Mouse (Mus musculus) erythroblast, embryonic 14.5 days (primary cell): ENCODE results near the gene Rnase10. TPM values are rescaled to one million over a fixed set of nuclear protein-coding genes. Genes with fewer than 3 reads are reported as not detected.
"Not testable (repeated sequence)": the region's sequence is repeated elsewhere in the genome, so short reads cannot be mapped to it uniquely, and the experiment has no call there.

Source experiments
- H3K27me3 ChIP-seq: 2 replicates; pipeline ENCODE4 v1.6.1; 2012; ENCODE audit warnings: inconsistent platforms; ENCODE audit not compliant: control insufficient read depth
- H3K36me3 ChIP-seq: 2 replicates; pipeline ENCODE4 v1.6.1; 2012; ENCODE audit warnings: mild to moderate bottlenecking, inconsistent platforms; ENCODE audit not compliant: control insufficient read depth
- H3K4me1 ChIP-seq: 2 replicates; pipeline ENCODE4 v1.6.1; 2012; ENCODE audit warnings: inconsistent platforms; ENCODE audit not compliant: control insufficient read depth
- H3K4me3 ChIP-seq: replicated peaks from 2 replicates; pipeline ENCODE3; 2012; ENCODE audit warnings: moderate library complexity, mild to moderate bottlenecking, inconsistent platforms
- H3K9me3 ChIP-seq: 2 replicates; pipeline ENCODE4 v1.6.1; 2012; ENCODE audit warnings: low read length, inconsistent platforms, mixed read lengths; ENCODE audit not compliant: control insufficient read depth
- GATA1 ChIP-seq: IDR thresholded peaks from 2 replicates; pipeline ENCODE4 v1.6.1; 2012; ENCODE audit warnings: low read length, inconsistent platforms, mixed read lengths
- TAL1 ChIP-seq: IDR thresholded peaks from 3 replicates; pipeline ENCODE4 v1.6.1; 2012; ENCODE audit warnings: low read length, inconsistent platforms, mixed read lengths
- polyA plus RNA-seq: library from polyadenylated mRNA; stranded (reverse); fragments of >175 nt; gene quantifications from 2 replicates; pipeline ENCODE4 v1.2.3, GENCODE M21; 2012

Gene Rnase10
- polyA plus RNA-seq, 1 experiment, result not detected

DNA sequence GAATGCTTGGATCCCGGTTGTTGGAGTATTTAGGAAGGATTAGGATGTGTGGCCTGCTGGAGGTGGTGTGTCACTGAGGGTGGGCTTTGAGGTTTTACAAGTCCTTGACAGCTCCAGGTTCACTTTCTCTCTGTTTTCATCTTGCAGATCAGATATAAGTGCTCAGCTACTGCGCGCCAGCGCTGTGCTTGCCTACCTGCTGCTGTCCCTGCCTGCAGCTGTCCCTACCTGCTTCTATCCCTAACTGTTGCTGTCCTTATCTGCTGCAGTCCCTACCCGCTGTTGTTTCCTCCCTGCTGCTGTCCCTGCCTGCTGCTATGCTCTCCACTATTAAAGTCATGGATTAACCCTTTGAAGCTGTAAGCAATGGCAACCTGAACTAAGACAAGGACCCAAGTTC lies 32.5 kb upstream of the Rnase10 start:
- Histone ChIP-seq H3K4me1 (no peaks in the 10 kb centered on the region), H3K9me3 (peaks cover 3% of the 10 kb centered on the region), H3K4me3 (no peak overlapping the region), H3K36me3 (no peaks in the 10 kb centered on the region), H3K27me3 (no peaks in the 10 kb centered on the region)
- TF ChIP-seq GATA1, result no peak
- no peak for TF ChIP-seq TAL1

DNA sequence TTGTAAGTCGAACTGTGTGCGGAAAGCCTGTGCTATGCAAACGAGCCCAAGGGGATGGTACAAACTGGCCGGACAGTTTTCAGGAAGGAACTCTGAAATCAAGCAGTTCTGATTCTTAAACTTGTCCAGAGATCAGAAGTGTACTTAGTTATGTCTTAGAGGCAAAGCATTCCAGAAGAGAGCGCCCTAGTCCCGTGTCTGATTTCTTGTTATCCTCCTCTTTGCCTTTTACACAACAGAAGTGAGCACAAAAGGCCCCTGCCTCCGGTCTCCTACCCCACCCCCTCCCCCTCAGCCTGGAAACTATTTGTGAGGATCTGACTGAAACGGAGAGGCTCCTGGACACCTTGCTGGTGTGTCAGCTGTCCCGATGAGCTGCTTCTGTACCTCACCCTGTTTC lies 30.9 kb upstream of the Rnase10 start:
- Histone ChIP-seq H3K9me3 (peaks cover 3% of the 10 kb centered on the region), H3K4me3 (no peak overlapping the region), H3K36me3 (no peaks in the 10 kb centered on the region), H3K4me1 (no peaks in the 10 kb centered on the region), H3K27me3 (no peaks in the 10 kb centered on the region)
- TF ChIP-seq GATA1 (no peak), TAL1 (no peak)

DNA sequence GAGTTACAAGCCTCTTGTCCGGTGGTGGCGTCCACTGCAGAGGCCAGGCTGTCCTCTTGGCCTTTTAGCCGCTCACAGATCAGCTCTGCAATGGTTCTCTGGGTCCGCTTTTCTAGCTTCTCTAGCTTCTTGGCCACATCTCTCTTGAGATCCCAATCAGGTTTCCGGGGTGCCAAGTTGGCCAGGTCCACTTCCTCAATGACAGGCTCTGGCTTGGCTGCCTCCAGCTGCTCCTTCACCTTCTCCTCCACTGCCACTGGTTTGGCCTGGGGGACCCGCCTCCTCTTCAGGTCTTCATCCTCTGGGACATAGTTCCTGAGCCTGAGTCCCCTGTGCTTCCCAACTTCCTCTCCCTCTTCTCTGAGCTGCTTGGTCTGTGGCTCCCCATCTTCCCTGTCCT lies 29.1 kb upstream of the Rnase10 start:
- H3K4me1 ChIP-seq, H3K27me3 ChIP-seq, H3K4me3 ChIP-seq, H3K9me3 ChIP-seq, H3K36me3 ChIP-seq: not testable (repeated sequence)

DNA sequence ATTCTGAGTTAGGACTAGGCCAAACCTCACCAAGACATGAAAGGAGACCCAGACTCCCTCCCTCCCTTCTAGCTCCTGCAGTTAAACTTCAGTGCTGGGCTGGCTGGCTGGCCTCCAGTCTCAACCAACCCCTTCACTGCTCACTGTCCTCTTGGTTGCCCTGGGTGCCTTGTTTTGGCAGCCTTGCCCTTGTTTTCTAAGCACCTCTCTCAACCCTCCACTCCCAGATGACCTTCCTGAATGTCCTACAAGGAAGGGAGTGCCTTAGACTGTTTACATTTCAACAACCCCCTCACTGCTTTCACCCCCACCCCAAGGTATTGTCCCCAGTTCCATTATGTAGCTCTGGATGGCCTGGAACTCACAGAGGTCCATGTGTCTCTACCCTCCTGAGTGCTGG lies 27.9 kb upstream of the Rnase10 start:
- Histone ChIP-seq H3K9me3 (peaks cover 3% of the 10 kb centered on the region), H3K4me1 (no peaks in the 10 kb centered on the region), H3K4me3 (no peak overlapping the region), H3K27me3 (no peaks in the 10 kb centered on the region), H3K36me3 (no peaks in the 10 kb centered on the region)
- no peak for TF ChIP-seq TAL1
- no peak for TF ChIP-seq GATA1

DNA sequence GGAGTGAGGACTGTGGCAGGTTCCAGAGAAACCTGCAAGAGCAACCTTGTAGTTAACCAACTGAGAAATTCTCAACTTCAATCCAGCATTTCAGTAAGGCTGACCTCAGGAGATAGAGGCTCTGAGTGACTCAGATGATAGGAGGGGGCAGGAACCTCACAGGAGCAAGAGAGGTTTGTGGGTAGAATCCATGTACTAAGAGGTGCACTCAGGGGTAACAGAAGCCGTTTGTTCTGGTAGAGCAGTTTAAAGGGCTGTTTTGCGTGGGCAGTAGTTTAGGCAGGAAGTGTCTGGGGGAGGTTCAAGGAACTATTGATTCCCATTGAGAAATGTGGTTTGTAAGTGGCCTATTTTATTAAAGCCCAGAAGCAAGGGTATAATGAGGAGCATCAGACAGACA lies 26.3 kb upstream of the Rnase10 start:
- TF ChIP-seq TAL1, result no peak
- no peak for TF ChIP-seq GATA1
- Histone ChIP-seq H3K36me3 (no peaks in the 10 kb centered on the region), H3K27me3 (no peaks in the 10 kb centered on the region), H3K4me3 (no peak overlapping the region), H3K4me1 (no peaks in the 10 kb centered on the region), H3K9me3 (peaks cover 3% of the 10 kb centered on the region)

DNA sequence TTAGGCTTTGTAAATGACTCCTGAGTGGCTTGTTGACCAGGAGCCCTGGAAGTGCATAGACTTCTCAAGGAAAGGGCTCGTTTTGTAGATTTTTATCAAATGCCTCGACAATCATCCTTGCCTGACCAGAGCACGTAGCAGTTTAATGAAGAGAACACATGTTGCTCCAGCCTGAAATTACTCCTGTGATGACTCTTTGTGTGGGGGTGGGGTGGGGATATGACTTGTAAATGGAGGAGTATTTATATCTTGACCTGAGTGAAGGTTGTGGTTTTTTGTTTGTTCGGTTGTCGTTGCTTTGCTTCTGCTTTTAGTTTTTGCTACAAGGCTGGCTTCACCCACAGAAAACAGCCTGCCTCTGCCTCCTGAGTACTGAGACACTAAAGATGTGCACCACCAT lies 25.7 kb upstream of the Rnase10 start:
- TF ChIP-seq TAL1 (no peak), GATA1 (no peak)
- Histone ChIP-seq H3K36me3 (no peaks in the 10 kb centered on the region), H3K27me3 (no peaks in the 10 kb centered on the region), H3K9me3 (peaks cover 3% of the 10 kb centered on the region), H3K4me1 (no peaks in the 10 kb centered on the region), H3K4me3 (no peak overlapping the region)

DNA sequence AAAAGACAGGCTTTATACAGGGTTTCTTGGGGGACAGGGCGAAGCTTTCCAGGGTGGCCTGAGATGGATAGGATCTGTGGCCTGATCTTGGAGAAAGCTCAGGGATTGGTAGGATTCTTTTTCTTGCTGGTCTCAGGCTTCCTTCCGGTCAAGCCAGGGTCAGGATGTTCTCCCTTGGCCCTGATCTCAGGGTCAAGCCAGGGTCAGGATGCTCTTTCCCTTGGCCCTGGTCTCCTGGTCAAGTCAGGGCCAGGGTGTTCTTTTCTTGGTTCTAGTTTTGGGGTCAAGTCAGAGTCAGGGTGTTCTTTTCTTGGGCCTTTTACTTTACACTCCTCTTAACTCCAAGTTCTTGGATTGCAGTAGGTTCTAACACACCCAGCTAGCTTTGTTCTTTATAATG lies 19.9 kb upstream of the Rnase10 start:
- no peaks in the 10 kb centered on the region for H3K4me1 ChIP-seq
- TF ChIP-seq GATA1 (no peak), TAL1 (no peak)

DNA sequence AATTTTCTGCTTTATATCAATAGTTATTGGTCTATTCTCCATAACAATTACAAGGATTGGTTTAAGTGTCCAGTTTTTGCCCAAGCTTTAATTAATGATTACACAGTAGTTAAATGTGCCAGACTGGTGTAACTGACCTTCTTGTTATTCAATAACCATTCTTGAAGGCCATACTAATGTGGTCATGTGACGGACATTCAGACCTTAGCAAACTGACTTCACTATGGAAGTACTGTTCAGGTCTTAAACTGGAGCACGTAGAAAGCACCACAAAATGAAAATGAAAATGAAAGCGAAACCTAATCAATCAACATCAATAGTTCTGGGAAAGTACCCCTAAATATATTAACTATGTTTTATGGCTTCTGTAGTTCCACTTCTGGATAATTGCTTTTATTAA lies 16.5 kb upstream of the Rnase10 start:
- H3K9me3 ChIP-seq, result no peaks in the 10 kb centered on the region
- TF ChIP-seq TAL1 (no peak), GATA1 (no peak)
- no peaks in the 10 kb centered on the region for H3K27me3 ChIP-seq
- no peaks in the 10 kb centered on the region for H3K4me1 ChIP-seq
- H3K36me3 ChIP-seq, result no peaks in the 10 kb centered on the region
- no peak overlapping the region for H3K4me3 ChIP-seq

More for the DNA sequence above, 19.9 kb upstream of the Rnase10 start:
- Histone ChIP-seq H3K36me3 (no peaks in the 10 kb centered on the region), H3K9me3 (no peaks in the 10 kb centered on the region), H3K4me3 (no peak overlapping the region), H3K27me3 (no peaks in the 10 kb centered on the region)

DNA sequence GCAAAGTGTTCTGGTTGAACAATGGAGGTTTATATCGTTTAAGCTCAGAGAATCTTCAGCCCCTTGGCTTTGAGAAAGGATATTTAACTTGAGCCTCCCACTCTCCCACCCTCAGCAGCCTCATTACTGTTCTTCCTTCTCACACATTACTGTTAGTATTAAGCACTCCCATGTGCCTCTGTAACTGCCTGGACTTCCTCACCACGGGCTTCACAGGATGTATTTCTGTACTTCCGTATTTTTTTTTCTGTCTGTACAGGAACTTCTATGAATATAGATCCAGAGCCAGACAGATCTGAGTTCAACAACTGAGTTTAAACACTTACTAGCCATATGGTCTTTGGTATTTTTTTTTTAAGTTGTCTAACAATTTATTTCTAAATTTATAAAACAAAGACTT lies 10.5 kb upstream of the Rnase10 start:
- H3K4me3 ChIP-seq, result no peak overlapping the region
- H3K9me3 ChIP-seq, result no peaks in the 10 kb centered on the region
- H3K36me3 ChIP-seq, result no peaks in the 10 kb centered on the region
- H3K27me3 ChIP-seq, result no peaks in the 10 kb centered on the region
- no peaks in the 10 kb centered on the region for H3K4me1 ChIP-seq
- TF ChIP-seq TAL1 (no peak), GATA1 (no peak)

DNA sequence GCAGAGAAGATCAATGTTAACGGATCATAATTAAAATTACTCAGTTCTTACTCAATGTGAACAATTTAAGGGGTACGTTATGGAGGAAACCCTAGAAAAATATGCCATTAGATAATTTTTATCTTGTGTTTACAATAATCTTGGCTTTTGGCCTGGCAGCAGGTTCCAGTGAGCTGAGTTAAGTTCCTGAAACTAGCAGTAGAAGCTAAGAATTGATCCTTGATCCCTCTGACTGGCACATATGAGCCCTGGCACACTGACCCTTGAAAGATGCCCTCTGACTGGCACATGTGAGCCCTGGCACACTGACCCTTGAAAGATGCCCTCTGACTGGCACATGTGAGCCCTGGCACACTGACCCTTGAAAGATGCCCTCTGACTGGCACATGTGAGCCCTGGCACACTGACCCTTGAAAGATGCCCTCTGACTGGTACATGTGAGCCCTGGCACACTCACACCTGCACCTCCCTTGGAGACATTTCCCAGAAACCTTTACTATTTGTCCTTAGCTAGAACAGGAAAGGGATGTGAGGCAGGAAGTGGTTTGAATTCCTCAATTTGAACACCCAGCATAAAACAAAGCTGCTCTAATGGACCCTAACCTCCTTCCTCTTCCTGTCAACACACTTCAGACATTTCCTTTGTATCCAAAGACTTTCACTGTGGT lies 9.4 kb upstream of the Rnase10 start:
- Histone ChIP-seq H3K36me3 (no peaks in the 10 kb centered on the region), H3K4me1 (no peaks in the 10 kb centered on the region), H3K9me3 (no peaks in the 10 kb centered on the region), H3K4me3 (no peak overlapping the region), H3K27me3 (no peaks in the 10 kb centered on the region)
- TF ChIP-seq GATA1 (no peak), TAL1 (no peak)
